Mouse (Mus musculus) adrenal gland, adult (tissue): ENCODE measurements at regions not wholly inside any gene's neighbourhood (a gene's known extent, or its start where the extent isn't known, plus 50 kb on each side); places are given as distances from the start of the nearest gene placed in this dataset.
"Not testable (repeated sequence)": the region's sequence is repeated elsewhere in the genome, so short reads cannot be mapped to it uniquely, and the experiment has no call there.

ENCODE experiments used
- DNase-seq, 2 experiments: peaks; one replicate each; pipeline ENCODE4 v3.0.0; 2022 to 2023; ENCODE audit warnings: low spot score in 1 of 2; ENCODE audit not compliant: inconsistent age in 2 of 2

DNA sequence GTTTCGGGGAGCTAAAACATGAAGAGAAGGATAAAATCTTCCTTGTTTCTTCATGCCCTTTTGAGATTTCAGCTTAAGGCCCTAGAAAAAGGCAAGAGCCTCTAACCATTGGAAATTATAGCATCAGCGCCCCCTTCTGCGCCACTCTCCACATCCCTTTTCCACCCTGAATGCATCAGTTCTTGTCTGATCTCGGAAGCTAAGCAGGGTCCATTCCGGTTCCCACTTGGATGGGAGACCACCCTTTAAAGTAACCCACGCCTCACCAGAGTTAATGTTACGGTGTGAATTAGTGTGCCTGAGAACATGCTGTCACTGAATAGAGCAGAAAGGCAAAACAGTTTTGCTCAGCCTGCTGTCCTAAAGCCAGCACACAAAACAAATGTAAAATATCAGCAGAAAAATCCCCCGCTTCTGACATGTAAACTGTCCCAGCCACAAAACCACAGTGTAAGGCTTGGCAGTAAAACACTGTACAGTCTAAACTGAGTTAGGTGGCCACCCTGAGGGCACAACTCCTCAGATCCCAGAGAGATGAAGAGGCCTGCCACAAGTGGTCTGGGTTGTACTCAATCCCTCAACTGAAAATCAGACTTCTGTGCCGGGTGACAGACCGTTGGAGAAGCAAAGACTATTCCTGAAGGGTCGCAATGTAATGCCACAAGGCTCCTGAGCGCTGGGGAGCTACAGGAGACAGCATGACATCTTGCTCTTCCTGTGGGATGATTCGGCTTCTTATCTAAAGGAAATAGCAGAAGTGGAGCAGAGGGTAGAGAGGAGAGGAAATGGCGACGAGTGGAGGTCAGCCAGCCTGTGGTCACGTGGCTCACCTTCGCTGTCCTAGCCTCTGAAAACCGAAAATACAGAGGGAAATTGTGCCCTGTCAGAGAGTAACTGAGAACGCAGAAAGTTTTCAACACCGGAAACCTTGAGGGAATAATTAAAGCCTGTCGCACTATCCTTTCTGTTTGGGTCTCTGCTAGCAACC is 176.2 kb downstream of the Kctd12 start:
- DNase-seq, result peak; percentile 29 to 70

DNA sequence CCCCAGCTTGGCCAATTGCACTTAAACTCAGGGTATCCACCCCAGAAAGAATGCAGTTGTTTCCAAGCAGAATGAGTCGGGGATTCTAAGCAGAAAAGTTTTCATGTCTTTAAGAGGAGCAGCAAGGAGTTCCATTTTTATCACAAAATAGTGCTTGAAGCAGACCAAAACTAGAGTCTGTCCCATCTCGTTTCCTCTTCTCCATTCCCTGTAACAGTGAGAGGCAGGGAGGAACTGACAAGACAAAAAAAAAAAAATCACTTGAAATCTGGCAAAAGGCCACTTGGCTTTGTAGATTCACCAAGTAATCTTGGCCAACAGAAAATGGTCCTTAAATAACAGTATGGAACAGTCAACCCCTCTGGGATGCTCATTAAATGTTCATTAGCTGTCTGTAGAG is 186.8 kb downstream of the Kctd12 start:
- DNase-seq, result no peak

DNA sequence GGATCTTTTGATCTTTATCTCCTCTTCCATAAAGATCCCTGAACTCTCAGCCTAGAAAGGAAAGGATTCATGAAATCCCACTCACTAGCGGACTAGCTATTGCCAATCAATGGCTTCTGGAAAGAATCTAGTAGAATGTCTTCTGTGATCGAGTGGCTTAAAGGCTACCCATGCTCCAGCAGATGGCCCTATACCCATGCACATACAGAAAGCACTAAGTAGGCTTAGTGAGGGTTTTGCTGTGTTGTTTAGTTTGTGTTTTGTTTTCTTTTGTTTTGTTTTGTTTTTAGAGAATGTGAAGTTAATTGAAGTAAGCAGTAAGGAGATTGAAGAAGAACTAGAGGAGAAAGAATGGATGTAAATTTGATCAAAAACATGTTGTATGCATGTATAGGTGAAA is 187.5 kb downstream of the Kctd12 start:
- DNase-seq, result peak in 1 of 2 experiments; percentile 44

DNA sequence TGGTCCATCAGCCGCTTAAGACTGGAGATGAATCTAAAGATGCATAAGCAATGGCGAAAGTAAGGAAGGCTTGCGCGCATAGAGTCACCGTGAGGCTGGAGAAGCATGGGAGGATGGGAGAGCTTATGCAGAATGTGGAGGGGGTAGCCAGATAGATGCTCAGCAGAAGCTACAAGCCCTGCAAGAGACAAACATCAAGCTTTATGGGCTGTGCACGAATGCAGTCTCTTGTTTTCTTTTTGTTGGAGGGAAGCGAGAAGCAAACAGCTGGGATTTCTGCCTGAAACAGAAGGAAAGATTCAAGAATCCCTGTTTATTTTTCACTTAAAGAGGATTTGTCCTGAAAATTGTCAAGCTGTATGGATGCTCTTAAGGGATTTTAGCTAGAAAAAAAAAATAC is 188.7 kb downstream of the Kctd12 start:
- no peak for DNase-seq

DNA sequence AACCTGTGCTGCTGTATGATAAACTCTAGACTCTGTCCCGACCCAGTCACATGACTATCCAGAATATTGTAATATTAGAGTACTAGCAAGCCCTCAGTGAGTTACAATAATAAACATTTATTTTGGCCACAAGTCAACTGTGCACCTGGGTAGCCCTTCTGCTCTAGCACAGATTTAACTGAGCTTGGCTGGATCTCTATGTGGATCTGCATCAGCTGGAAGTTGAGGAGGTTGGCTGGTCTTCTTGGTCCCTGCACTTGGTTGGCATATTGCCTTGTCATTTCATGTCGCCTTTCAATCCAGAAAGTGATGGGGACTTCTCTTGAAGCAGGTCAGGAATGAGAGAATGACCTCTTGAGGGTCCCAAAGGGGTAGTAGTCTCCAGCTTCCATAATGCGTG is 191.5 kb downstream of the Kctd12 start:
- no peak for DNase-seq

DNA sequence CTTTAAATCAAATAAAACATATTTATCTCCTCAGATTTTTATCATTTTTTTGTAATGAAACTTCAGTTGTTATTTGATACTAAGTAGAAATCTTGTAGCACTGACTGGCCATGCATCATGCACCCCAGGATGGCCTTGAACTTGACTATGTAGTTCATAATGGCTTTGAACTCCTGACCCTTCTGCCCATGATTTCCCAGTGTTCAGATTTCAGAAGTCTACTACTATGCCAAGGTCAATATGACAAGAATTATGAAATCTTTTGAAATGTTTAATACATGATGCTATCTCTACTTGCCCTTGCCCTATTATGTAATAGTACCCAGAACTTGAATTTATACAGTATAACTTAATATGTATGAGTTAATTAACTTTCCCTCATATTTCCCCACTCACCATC is 200.2 kb downstream of the Kctd12 start:
- peak; percentile 19 to 50 for DNase-seq

DNA sequence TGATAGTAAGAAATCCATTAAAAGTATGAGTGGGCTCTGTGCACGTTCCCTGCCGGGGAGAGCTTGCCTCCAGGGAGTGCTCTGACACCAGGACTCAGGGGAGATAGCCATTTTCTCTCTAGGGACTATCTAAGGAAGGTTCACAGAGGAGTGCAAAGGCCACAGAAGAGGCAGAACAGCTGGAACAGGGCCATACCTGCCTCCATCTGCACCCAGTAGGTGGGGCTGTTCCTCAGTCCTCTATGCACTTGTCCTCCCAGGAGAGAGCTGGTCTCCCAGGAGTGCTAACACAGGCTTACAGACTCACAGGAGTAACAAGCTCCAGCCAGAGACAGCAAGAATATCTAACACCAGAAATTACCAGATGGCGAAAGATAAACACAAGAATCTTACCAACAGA is 212.7 kb downstream of the Kctd12 start:
- peak; percentile 36 to 80 for DNase-seq

DNA sequence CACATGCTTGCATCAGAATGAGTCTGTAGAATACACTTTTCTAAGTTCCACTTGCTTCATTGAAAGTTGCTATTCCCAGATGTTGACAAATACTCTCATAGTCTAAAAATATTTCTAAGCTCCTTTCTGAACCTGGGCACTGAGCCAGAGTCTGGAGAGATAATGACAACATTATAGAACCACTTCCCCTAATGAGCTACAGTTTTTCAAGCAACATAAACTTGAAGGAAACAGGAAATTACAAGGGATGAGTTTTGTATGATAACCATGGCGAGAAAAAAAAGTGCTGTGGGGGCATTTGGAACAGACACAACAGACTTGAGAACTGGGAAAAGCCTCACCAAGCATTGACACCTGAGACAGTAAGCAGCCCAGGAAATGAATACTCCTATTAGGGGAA is 233.8 kb downstream of the Kctd12 start:
- DNase-seq, result no peak

DNA sequence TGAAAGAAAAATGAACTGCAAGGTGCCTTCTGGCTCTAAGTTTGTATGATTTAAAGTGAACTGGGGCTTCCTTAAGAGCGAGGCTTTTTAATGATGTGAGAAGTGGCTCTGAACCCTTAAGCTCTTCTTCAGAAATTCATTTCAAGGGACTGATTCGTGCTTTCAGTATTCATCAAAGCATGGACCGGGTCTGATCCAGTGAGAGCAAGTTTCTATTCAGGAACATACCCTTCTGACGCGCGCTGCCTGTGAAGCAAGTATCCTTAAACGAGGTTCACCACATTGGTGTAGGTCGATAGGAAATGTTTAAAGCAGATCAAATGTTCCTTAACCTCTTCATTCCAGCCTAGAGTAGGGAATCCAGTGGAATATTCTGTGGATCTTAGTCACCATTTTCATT is 240.1 kb downstream of the Kctd12 start:
- DNase-seq, result no peak

DNA sequence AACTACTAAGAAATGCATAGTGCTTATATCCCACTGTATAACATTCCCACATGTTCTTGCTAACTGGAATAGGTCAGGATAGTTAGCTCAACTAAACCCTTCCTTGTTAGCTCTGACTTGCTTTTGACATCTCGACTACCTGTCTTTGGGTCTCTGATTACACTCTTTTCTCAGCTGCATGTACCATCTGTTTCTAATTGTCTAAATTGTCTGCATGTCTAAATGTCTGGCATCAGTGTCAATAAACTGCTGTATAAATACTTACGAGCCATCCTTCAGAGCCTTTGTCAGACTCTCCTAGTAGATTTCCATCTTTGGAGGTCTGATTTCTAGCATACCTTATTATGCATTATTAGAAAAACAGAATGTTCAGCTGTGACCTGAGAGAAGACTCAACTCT is 245.8 kb downstream of the Kctd12 start:
- no peak for DNase-seq

DNA sequence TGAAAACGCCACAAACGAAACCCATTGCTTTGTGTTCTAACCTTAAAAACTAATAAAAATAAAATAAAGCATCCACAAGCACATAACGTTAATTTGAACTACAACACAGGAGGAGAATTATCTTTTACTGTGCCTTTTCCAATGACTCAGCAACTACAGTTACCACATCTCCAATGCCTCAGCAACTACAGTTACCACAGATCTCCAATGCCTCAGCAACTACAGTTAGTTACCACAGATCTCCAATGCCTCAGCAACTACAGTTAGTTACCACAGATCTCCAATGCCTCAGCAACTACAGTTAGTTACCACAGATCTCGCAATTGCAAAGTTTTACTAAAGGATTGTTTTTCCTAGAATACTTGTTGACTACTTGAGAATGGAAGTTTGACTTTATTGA is 248.7 kb downstream of the Kctd12 start:
- DNase-seq, result not testable (repeated sequence)

DNA sequence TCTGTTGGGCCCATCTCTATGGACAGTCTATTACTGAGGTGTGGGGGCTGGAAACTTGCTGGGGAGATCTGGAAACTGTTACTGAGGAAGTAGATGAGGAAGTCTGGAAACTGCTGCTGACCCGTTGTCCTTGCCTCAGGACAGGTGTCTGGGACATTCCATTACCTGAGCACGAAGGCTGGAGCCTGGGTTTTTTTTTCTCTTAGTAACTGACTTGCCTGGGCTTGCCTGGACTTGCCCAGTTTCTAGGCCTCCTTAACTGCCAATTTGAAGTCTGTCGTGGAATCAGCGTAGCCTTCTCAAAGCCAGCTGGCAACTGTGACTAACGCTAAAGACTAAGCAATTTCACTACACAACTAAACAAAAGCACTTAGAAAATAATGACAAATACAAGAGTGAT is 250.7 kb downstream of the Kctd12 start:
- DNase-seq, result no peak

DNA sequence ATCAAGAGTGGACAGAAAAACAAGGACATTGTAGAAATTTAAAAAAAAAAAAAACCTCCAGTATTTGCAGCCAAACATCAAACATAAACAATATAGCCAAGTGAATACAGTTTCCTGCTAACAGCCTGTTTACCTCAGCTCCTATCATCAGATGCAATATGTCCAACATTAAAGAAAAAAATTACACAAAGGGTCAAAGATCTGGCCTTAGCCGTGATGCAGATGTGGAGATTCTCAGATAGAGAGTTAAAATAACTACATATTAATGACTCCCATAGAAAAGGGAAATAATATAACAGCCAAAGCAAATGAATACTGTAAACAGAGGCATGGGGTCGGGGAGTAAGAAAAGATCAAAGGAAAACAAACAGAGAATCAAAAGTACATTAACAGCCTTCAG is 259.8 kb downstream of the Kctd12 start:
- no peak for DNase-seq

DNA sequence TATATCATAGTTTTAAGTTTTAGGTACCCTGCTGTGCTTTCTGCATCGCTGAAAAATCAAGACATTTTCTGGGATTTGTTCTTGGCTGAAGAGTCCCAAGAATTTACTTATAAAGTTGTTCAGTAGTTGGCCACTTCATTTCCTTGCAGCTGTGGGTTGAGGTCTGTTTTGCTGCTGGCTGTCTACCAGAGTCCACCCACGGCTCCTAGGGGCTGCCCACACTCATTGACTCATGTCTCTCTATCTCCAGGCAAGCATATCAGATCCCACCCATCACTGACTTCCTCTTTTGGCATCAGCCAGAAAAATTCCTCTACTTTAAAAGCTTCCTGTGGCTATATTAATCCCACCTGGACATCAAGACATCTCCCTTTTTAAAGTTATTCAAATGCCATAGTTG is 263.9 kb downstream of the Kctd12 start:
- DNase-seq, result no peak

DNA sequence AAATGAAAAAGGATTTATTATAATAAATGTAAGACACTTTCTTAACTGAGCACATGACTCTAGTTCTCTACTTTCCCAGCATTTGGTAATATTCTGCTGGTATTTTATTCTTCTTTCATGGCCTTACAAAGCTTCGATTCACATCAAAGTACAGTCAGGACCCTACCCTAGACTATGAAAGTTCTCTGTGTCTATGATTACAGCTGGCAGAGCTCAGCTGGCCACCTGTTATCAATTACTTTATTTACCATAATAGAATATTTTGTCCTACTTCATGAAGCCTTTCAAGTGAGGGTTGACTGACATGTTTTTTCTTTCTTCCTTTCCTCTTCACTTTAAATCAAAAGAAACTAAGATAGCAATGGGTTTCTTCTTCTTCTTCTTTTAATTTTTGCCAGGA is 269.8 kb downstream of the Kctd12 start:
- no peak for DNase-seq

DNA sequence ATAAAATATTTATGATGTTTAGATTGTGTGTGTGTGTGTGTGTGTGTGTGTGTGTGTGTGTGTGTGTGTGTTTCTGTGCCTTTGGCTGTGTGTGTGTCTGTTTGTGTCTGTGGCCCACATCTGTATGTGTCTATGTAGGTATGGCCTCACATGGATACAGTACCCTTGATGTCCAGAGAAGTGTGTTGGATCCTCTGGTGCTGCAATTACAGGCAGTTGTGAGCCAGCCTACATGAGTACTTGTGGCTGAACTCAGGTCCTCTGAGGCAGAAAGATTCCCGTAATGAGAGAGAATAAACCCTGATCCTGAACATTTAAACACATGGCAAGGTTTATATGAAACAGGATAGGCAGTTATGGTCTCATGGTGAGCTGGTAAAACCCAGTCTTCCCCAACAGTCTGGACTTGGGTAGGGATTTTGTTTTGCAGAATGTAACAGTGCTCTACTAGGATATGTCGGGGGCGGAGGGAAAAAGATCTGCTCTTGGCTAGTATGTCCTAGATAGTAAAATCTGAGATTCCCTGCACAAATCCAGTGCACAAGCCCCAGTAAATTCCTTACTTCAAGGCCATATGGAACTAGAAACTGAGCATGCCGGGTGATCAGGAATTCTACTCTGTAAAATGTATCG is 275.6 kb downstream of the Kctd12 start:
- DNase-seq, result no peak

DNA sequence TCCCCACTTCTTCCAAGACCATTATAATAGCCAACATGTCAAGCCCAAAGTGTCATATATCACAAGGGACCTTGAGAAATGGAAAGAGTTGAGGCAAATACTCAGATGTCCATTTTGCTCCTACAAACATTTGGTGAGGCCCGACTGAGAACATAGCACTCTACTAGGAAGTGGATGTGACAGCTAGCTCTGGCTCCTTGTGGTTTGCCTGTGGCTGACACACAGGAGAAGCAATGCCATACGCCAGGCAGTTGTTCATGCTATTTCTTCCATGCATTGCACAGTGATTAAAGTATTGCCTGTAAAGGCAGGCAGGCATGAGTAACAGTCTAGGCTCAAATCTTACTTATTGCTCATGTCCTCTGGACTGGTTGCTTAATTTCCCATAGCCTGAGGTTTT is 281.3 kb downstream of the Kctd12 start:
- DNase-seq, result no peak

DNA sequence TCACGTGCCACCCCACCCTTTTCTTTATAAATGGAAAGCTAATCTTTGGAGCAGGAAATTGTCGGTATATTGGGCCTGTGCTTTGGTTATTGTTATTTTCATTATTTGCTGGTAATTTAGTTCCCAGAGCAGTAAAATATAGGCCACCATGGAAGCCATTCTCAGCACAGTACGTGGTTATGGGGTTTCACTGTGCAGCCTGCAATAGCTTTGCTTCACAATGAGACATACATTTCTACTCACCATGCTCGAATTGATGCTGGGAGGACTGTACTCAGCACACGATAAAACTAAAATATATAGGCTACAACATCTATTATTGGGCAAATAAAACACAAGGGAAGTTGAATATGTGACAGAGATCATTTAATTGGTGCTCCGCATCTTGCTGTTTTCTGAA is 282.0 kb downstream of the Kctd12 start:
- DNase-seq, result no peak

DNA sequence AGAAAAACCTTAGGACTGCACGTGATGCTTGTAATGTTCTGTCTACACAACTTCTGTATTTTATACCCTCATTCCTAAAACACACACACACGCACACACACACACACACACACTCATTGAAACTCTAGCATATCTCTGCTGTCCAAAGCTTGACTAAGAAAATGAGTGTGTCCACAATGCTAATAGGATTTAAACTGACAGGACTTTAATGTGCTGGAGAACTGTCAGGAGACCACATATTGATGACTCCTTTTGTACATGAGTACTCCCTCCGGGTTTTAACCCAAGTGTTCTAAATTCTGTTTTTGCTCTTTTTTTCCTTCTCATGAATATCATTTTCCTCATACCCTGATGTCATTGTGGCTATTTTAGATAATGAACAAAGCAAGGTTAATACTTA is 283.4 kb downstream of the Kctd12 start:
- no peak for DNase-seq

DNA sequence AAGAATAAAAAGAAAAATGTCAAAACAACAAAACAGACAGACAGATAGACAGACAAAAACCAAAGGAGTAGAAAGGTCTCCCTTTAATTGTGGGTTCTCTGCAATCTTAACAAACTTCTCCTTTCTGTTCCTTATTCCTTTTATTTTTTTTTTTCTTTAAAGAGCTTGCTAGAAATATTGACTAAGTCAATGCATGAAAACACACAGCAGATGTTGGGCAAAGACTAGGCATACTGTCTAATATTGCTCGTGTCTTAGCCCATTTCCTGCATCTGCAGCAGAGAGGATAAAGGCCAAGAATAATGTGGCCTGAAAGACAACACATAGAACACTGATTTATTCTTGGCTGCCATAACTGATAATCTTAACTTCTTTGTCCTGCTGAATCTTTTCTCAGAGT is 295.6 kb downstream of the Kctd12 start:
- no peak for DNase-seq

DNA sequence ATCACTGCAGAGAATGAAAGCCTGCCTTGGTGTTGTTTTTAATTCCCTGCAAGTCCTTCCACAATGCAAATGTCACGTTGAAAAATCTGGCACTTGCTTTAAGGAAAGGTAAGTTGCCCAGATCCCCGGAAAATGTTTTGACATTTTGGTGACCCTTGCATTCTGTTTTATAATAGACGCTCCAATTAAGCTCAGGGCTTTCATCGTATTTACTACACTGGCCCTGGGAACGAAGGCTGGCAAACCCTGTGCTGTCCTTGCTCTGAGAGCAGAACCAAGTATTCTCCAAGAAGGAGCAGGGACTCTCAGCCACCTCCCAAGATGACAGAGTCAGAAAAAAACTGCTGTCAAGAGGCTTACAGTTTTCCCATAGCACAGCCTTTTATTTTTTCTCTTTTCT is 305.9 kb downstream of the Kctd12 start:
- no peak for DNase-seq

DNA sequence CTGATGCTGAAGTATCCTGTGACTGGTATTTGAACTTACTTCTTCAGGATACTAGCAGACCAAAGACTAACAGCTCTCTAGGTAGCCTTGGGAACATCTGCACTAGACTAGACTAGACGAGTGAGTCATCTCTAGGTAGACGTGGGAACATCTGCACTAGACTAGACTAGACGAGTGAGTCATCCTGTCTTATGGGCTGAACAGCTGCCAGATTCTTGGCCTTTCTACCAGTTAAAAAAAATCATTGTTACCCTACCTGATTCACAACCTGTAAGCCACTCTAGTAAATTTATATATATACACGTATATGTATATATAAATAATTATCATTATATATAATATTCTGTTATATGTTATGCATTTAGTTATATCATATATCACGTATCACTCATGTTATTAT is 307.8 kb downstream of the Kctd12 start:
- no peak for DNase-seq

DNA sequence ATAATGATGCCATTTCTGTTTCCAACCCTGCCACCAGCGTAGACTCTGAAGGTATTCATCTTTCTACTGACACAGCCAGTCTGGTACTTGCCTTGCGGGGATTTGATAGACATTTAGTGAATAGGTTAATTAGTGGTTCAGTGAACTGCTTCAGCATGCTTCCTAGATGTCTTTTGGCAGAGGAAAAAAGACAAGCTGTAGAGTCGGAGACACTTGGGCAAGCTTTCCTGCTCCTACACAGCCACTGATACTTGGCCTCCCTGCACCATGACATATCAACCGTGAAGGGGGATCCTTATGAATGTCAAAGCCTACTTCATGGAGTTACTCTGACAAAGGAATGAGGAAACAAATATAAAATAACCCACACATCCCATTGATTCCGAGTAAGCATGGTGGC is 308.7 kb downstream of the Kctd12 start:
- DNase-seq, result no peak
